Comparison of ENCODE assay signal across 8 mouse cellular contexts in the genomic region with DNA sequence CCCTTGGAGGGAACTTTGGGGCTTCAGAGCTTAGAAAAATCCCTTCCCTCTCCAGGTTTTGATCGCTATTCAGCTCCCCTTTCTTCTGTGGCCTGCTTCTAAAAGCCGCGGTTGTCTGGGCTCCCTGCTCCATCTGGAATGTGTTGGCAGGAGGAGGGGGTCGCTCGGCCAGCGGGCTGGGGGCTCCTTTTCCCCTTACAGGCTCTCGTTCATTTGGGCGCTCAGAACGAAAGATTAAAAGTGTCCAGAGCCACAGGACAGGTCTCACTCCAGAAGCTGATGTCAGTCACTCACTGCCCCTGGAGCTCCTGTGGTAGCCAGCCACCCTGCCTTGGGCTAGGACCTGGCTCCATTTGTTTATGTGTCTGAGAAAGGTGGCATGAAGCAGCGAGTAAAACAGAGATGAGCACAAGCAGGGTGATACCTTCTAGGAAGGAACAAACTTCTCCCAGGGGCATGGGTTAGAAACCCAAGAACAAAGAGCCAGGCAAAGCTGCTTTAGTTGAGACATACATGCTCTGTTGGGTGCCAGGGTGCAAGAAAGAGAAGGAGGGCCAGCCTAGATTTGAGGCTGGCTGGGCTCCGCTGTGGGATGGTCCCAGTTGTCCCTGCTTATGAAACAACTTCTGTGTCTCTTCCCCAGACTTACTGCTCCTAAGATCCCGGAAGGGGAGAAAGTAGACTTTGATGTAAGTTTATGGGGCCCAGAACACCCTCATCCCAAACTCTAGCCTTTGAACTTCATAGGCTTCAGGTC. TPM values are rescaled to one million over a fixed set of nuclear protein-coding genes. Genes with fewer than 3 reads are reported as not detected.
DNase-seq lines count a peak whose midpoint lies in the region; ATAC-seq and TF ChIP-seq lines count a peak whose summit lies in the region.

No protein-coding gene starts in this region.

- TF ChIP-seq POLR2A in heart, adult 2 months (IDR thresholded peaks at IDR 0.05; ENCODE audit: insufficient read depth, low read depth, low read length) = no peak

- H3K4me3 ChIP-seq in heart, embryonic 11.5 days (ENCODE audit: low read depth, low read length) = no peak overlapping the region
- no peak overlapping the region for H3K4me3 ChIP-seq in heart, adult 2 months
- H3K4me3 ChIP-seq in forebrain, postnatal 0 days (ENCODE audit: low read depth, low read length) = no peak overlapping the region
- H3K4me3 ChIP-seq in midbrain, embryonic 11.5 days (ENCODE audit: low read depth, low read length) = no peak overlapping the region

- H3K4me2 ChIP-seq in heart, embryonic 11.5 days = no peak overlapping the region
- H3K4me2 ChIP-seq in forebrain, postnatal 0 days (ENCODE audit: low read depth) = no peak overlapping the region
- H3K4me2 ChIP-seq in midbrain, embryonic 11.5 days = no peak overlapping the region

- no peaks in the 10 kb centered on the region for H3K9me3 ChIP-seq in heart, embryonic 11.5 days (replicated peaks; ENCODE audit: control insufficient read depth, low read length)
- H3K9me3 ChIP-seq in forebrain, postnatal 0 days (ENCODE audit: low read length) = no peaks in the 10 kb centered on the region
- H3K9me3 ChIP-seq in midbrain, embryonic 11.5 days (ENCODE audit: control insufficient read depth, low read length) = no peaks in the 10 kb centered on the region

- no peak for ATAC-seq in heart, embryonic 11.5 days (replicated peaks; ENCODE audit: insufficient number of reproducible peaks, low FRiP score, low TSS enrichment)
- ATAC-seq in forebrain, postnatal 0 days = peak; percentile 68
- ATAC-seq in midbrain, embryonic 11.5 days (ENCODE audit: low FRiP score) = peak; percentile 66
- ATAC-seq in CD4-positive, CD25-positive, alpha-beta regulatory T cell, adult 4 months = no peak

- TF ChIP-seq CTCF in heart, adult 2 months (IDR thresholded peaks at IDR 0.05) = no peak
- no peak for TF ChIP-seq CTCF in forebrain, postnatal 0 days (IDR thresholded peaks at IDR 0.05; ENCODE audit: low read depth)

- TF ChIP-seq EP300 in heart, adult 2 months (IDR thresholded peaks at IDR 0.05; ENCODE audit: insufficient read depth, low read depth, low read length) = no peak

- WGBS in heart, embryonic 11.5 days (ENCODE audit: insufficient replicate concordance) = 16% methylated on average over 12 of the region's 12 CpGs
- WGBS in heart, adult 2 months = 58% methylated on average over 12 of the region's 12 CpGs
- WGBS in forebrain, postnatal 0 days = 18% methylated on average over 12 of the region's 12 CpGs
- 8% methylated on average over 12 of the region's 12 CpGs for WGBS in midbrain, embryonic 11.5 days

- no peaks in the 10 kb centered on the region for H3K27me3 ChIP-seq in heart, embryonic 11.5 days (ENCODE audit: control insufficient read depth, insufficient read depth, low read length)
- no peaks in the 10 kb centered on the region for H3K27me3 ChIP-seq in heart, adult 2 months (ENCODE audit: control insufficient read depth, insufficient read depth, low read length)
- no peaks in the 10 kb centered on the region for H3K27me3 ChIP-seq in forebrain, postnatal 0 days (ENCODE audit: insufficient read depth, low read length)
- H3K27me3 ChIP-seq in midbrain, embryonic 11.5 days (ENCODE audit: control insufficient read depth, insufficient read depth, low read length) = no peaks in the 10 kb centered on the region

- no peak for DNase-seq in heart, adult 2 months
- DNase-seq in adipocyte (ENCODE audit: low spot score) = peak; percentile 7
- peak; percentile 36 for DNase-seq in forebrain, postnatal 0 days
- DNase-seq in midbrain, embryonic 11.5 days (ENCODE audit: low spot score, missing footprints) = peak; percentile 93
- DNase-seq in spleen, postnatal 36 days (ENCODE audit: low spot score in 2 of 2) = no peak
- no peak for DNase-seq in thymus, postnatal 14 days

- H3K36me3 ChIP-seq in heart, embryonic 11.5 days (ENCODE audit: control insufficient read depth, insufficient read depth, low read length) = no peaks in the 10 kb centered on the region
- no peaks in the 10 kb centered on the region for H3K36me3 ChIP-seq in heart, adult 2 months (ENCODE audit: control insufficient read depth, insufficient read depth, low read length)
- H3K36me3 ChIP-seq in forebrain, postnatal 0 days (ENCODE audit: insufficient read depth) = no peaks in the 10 kb centered on the region
- no peaks in the 10 kb centered on the region for H3K36me3 ChIP-seq in midbrain, embryonic 11.5 days (ENCODE audit: control insufficient read depth, insufficient read depth, low read length)

- no peaks in the 10 kb centered on the region for H3K79me2 ChIP-seq in heart, adult 2 months (replicated peaks; ENCODE audit: control insufficient read depth, insufficient read depth, low read length)

- intact Hi-C loops in heart, adult 2 months (cut with DNase I) = no loop called here

- peak overlapping the region; percentile 47 for H3K9ac ChIP-seq in heart, embryonic 11.5 days (ENCODE audit: low read depth, low read length)
- H3K9ac ChIP-seq in heart, adult 2 months (ENCODE audit: low read depth, low read length) = no peak overlapping the region
- no peak overlapping the region for H3K9ac ChIP-seq in forebrain, postnatal 0 days
- H3K9ac ChIP-seq in midbrain, embryonic 11.5 days (ENCODE audit: low read length) = no peak overlapping the region

- H3K4me1 ChIP-seq in heart, embryonic 11.5 days (ENCODE audit: control insufficient read depth, insufficient read depth, low read length) = peaks cover 29% of the 10 kb centered on the region
- H3K4me1 ChIP-seq in heart, adult 2 months (ENCODE audit: control insufficient read depth, insufficient read depth, low read length) = no peaks in the 10 kb centered on the region
- peaks cover 10% of the 10 kb centered on the region; the same call in 1 of the 2 replicates for H3K4me1 ChIP-seq in forebrain, postnatal 0 days (ENCODE audit: insufficient read depth)
- peaks cover 27% of the 10 kb centered on the region for H3K4me1 ChIP-seq in midbrain, embryonic 11.5 days (ENCODE audit: control insufficient read depth, insufficient read depth, low read length)

- H3K27ac ChIP-seq in heart, embryonic 11.5 days (ENCODE audit: low read depth, low read length) = peak overlapping the region; percentile 76
- H3K27ac ChIP-seq in heart, adult 2 months = no peak overlapping the region
- H3K27ac ChIP-seq in forebrain, postnatal 0 days (ENCODE audit: low read depth, low read length) = peak overlapping the region; percentile 60; the same call in 1 of the 2 replicates
- H3K27ac ChIP-seq in midbrain, embryonic 11.5 days (ENCODE audit: low read depth, low read length) = peak overlapping the region; percentile 41

RNA-seq across cellular contexts. Expression of gene Tnnt3, which starts 11.6 kb away (rescaled TPM):
- 16.0 and 16.3 TPM in 2 replicates for polyA plus RNA-seq in heart, embryonic 11.5 days (2014; fragmentation: Nextera tagmentation; extraction: Ambion mirVana)
- 1 to 10 TPM; 1.1 to 1.3 TPM for total RNA-seq in heart, adult 2 months (2021)
- polyA plus RNA-seq in heart, adult 2 months (2012; rRNA removed) = 1.8 TPM in 1 of 2 replicates, not detected in the other
- 1.2 and 1.6 TPM in 2 replicates for total RNA-seq in forebrain, postnatal 0 days (2014; rRNA removed)
- 1.2 and 1.4 TPM in 2 replicates for polyA plus RNA-seq in forebrain, postnatal 0 days (2015; fragmentation: Nextera tagmentation; extraction: Ambion mirVana)
- polyA plus RNA-seq in midbrain, embryonic 11.5 days (2014; fragmentation: Nextera tagmentation; extraction: Ambion mirVana) = 0.77 and 2.0 TPM in 2 replicates
- polyA plus RNA-seq in CD4-positive, CD25-positive, alpha-beta regulatory T cell, adult 4 months (2017; shearing (Covaris generic)) = 1 to 10 TPM; 2.5 to 5.7 TPM

RNA-seq across cellular contexts. Expression of gene Mrpl23, which starts 22.3 kb away (rescaled TPM):
- 15.4 and 19.3 TPM in 2 replicates for polyA plus RNA-seq in heart, embryonic 11.5 days (2014; fragmentation: Nextera tagmentation; extraction: Ambion mirVana)
- 1 to 10 TPM in 1 of 2 experiments, under 1 TPM in 1; 0.89 to 2.1 TPM for total RNA-seq in heart, adult 2 months (2021)
- polyA plus RNA-seq in heart, adult 2 months (2012; rRNA removed) = 12.8 and 18.0 TPM in 2 replicates
- total RNA-seq in forebrain, postnatal 0 days (2014; rRNA removed) = 44.8 and 73.5 TPM in 2 replicates
- polyA plus RNA-seq in forebrain, postnatal 0 days (2015; fragmentation: Nextera tagmentation; extraction: Ambion mirVana) = 25.5 and 27.9 TPM in 2 replicates
- 13.9 and 16.6 TPM in 2 replicates for polyA plus RNA-seq in midbrain, embryonic 11.5 days (2014; fragmentation: Nextera tagmentation; extraction: Ambion mirVana)
- polyA plus RNA-seq in CD4-positive, CD25-positive, alpha-beta regulatory T cell, adult 4 months (2017; shearing (Covaris generic)) = 1 to 10 TPM; 2.6 to 3.0 TPM

RNA-seq across cellular contexts. Expression of gene Lsp1, which starts 49.6 kb away (rescaled TPM):
- polyA plus RNA-seq in heart, embryonic 11.5 days (2014; fragmentation: Nextera tagmentation; extraction: Ambion mirVana) = 31.4 and 32.1 TPM in 2 replicates
- total RNA-seq in heart, adult 2 months (2021) = 10 to 100 TPM; 28.4 to 35.0 TPM
- polyA plus RNA-seq in heart, adult 2 months (2012; rRNA removed) = 96.6 and 107 TPM in 2 replicates
- total RNA-seq in forebrain, postnatal 0 days (2014; rRNA removed) = 5.7 and 7.9 TPM in 2 replicates
- 5.5 and 6.4 TPM in 2 replicates for polyA plus RNA-seq in forebrain, postnatal 0 days (2015; fragmentation: Nextera tagmentation; extraction: Ambion mirVana)
- 11.1 and 13.1 TPM in 2 replicates for polyA plus RNA-seq in midbrain, embryonic 11.5 days (2014; fragmentation: Nextera tagmentation; extraction: Ambion mirVana)
- polyA plus RNA-seq in CD4-positive, CD25-positive, alpha-beta regulatory T cell, adult 4 months (2017; shearing (Covaris generic)) = 1,000 to 10,000 TPM; 1,098 to 1,582 TPM

Comparison
In these comparisons a context has a peak if more than half of its experiments do, and no peak if none do; other contexts are left out.
1. ATAC-seq: peak in forebrain, postnatal 0 days (single experiment) and midbrain, embryonic 11.5 days (single experiment); none in heart, embryonic 11.5 days (single experiment) and CD4-positive, CD25-positive, alpha-beta regulatory T cell, adult 4 months (single experiment).
2. DNase-seq: peak in adipocyte (single experiment), forebrain, postnatal 0 days (single experiment) and midbrain, embryonic 11.5 days (single experiment); none in heart, adult 2 months (0 of 2), spleen, postnatal 36 days (0 of 2) and thymus, postnatal 14 days (single experiment).
3. RNA of gene Lsp1, which starts 49.6 kb away (polyA plus RNA-seq): 1,098 to 1,582 TPM in CD4-positive, CD25-positive, alpha-beta regulatory T cell, adult 4 months; 96.6 to 107 TPM in heart, adult 2 months, 31.4 to 32.1 TPM in heart, embryonic 11.5 days, 11.1 to 13.1 TPM in midbrain, embryonic 11.5 days and 5.5 to 6.4 TPM in forebrain, postnatal 0 days; every median in the first group is over 10 times any median in the second.